Mouse (Mus musculus) cerebellum, adult 2 months (tissue): Measurements from ENCODE around the gene Dync2li1.

Experiments
- CTCF ChIP-seq: fragments of 200-500 bp; IDR thresholded peaks from 2 replicates; pipeline ENCODE4 v1.5.1; 2011; ENCODE audit warnings: low read depth, mild to moderate bottlenecking, control low read depth, low read length, moderate library complexity, borderline replicate concordance; ENCODE audit not compliant: insufficient read depth
- POLR2A ChIP-seq: fragments of 200-500 bp; IDR thresholded peaks from 2 replicates; pipeline ENCODE4 v1.6.1; 2011; ENCODE audit warnings: low read length, control low read depth, borderline replicate concordance; ENCODE audit not compliant: insufficient read depth

- TF ChIP-seq POLR2A (no peak), CTCF (no peak)
Measured at GRCm38 (mm10) chr17:84689316-84689715, 63.0 kb downstream of the Dync2li1 start.
